Mouse (Mus musculus) liver, adult 2 months (tissue): ENCODE results near the gene Gpr6.

ENCODE experiments used
- CTCF ChIP-seq: fragments of 200-500 bp; IDR thresholded peaks from 2 replicates; pipeline ENCODE4 v1.5.1; 2011; ENCODE audit warnings: low read depth, low read length, control low read depth
- POLR2A ChIP-seq: fragments of 200-500 bp; IDR thresholded peaks from 2 replicates; pipeline ENCODE4 v1.6.1; 2011; ENCODE audit warnings: low read length, control low read depth; ENCODE audit not compliant: insufficient read depth; ENCODE audit errors: extremely low read depth

DNA sequence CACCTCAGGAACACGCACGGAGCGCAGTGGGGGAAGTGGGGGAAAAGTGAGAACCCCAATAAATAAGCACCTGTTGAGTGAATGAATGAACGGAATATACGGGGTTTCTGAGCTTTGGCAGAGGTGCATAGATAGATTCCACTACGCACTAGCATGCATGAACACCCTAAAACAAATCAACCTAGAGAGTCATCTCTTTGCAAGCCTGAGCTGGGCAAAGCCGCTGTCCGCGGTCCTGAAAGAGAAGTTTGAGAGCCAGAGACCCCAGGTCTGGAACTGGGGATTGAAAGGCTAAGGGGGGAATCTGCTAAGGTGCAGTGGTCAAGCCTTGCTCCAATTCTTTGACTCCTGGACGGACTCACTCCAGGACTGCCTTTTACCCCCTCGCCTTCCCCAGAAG, 389 bp downstream of the Gpr6 start:
- TF ChIP-seq CTCF (no peak), POLR2A (no peak)
